Mouse (Mus musculus) embryonic stem cell, embryonic (primary cell): ENCODE results near the gene Scrt2.

Experiments used
- CTCF ChIA-PET, 4 experiments: fragments of 300-600 bp in 2 of 4; fragments of 350-600 bp in 2 of 4; sonication (Branson Sonifier 250); formaldehyde crosslinking; loops; one replicate each; lab custom pipeline; 2022; ENCODE audit warnings: inconsistent platforms in 2 of 4; lab: Charles Lee
- POLR2A ChIA-PET, 4 experiments: fragments of 300-600 bp in 2 of 4; fragments of 350-600 bp in 2 of 4; sonication (Branson Sonifier 250); formaldehyde crosslinking; loops; one replicate each; lab custom pipeline; 2022; ENCODE audit warnings: antibody characterized with exemption in 4 of 4, inconsistent platforms in 1 of 4; lab: Charles Lee

Scrt2 gene

GRCm38 (mm10) chr2:152109386-152109785, 28.1 kb downstream of the Scrt2 start:
- POLR2A ChIA-PET: interaction anchor here in 3 of 4 experiments (1.0 to 2.1 kb wide), 6 partner anchors 18 to 234 kb away, joined by 3 to 6 read pairs (median 3); partner anchors contain the start of genes Tbc1d20 (in 1 of the 3) and Tcf15 (in 1 of the 3)

DNA sequence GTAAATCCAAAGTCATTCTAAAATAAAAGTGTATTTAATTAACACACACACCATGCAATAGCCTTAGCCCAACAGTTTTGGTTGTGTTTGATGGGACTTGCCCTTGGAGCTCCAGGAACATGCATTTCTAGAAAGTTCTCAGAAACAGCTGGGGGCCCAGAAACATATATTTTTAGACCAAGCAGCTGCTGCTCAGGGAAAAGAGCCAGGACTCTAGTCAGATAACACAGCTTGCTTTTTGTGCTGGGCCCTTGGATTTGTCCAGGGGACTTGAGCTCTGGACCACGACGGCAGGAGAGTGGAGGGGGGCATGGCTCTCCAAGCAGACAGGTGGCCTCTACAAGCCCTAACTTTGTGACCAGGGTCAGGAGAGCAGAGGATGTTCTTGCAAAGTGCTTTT, 30.0 kb downstream of the Scrt2 start:
- POLR2A ChIA-PET: interaction anchor here (0.6 to 3.3 kb wide), 38 partner anchors 8 to 285 kb away, joined by 3 to 17 read pairs (median 4); partner anchors contain the start of genes Trib3 (in 4 of the 4), Csnk2a1 (in 2 of the 4), Tbc1d20 (in 1 of the 4) and Tcf15 (in 1 of the 4)
- CTCF ChIA-PET: interaction anchor here (0.5 to 5.9 kb wide), 85 partner anchors 8 to 353 kb away, joined by 3 to 64 read pairs (median 4); partner anchors contain the start of genes Csnk2a1 (in 2 of the 4), Trib3 (in 2 of the 4), Defb23 (in 1 of the 4) and Rbck1 (in 1 of the 4)

More at GRCm38 (mm10) chr2:152109386-152109785, 28.1 kb downstream of the Scrt2 start:
- CTCF ChIA-PET: interaction anchor here in 3 of 4 experiments (0.8 to 5.9 kb wide), 7 partner anchors 20 to 254 kb away, joined by 3 to 64 read pairs (median 4); no protein-coding TSS in a partner anchor

DNA sequence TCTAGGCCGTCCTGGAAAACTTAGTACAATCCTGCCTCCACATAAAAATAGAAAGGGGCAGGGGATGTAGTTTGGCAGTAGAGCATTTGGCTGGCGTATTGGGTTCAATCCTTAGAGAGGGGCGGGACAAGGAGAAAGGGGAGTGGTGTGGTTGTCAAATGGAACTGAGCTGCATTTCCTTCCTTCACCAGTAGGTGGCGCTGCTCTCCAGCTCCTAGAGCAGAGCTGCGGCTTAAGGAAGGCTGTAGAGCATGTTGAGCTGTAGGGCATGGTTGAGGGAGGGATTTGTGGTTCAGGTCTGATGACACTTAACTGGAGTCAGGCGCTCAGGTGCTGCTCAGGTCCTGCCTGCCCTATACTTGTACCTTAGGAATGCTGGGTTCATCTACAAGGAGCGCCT, 30.6 kb downstream of the Scrt2 start:
- POLR2A ChIA-PET: interaction anchor here in 3 of 4 experiments (0.6 to 3.3 kb wide), 47 partner anchors 9 to 251 kb away, joined by 3 to 17 read pairs (median 4); partner anchors contain the start of genes Trib3 (in 3 of the 3), Csnk2a1 (in 2 of the 3), Tcf15 (in 2 of the 3) and Tbc1d20 (in 1 of the 3)
- CTCF ChIA-PET: interaction anchor here (0.5 to 5.9 kb wide), 97 partner anchors 9 to 460 kb away, joined by 3 to 64 read pairs (median 4); partner anchors contain the start of genes Trib3 (in 3 of the 4), Csnk2a1 (in 2 of the 4), Rbck1 (in 1 of the 4) and Tbc1d20 (in 1 of the 4)

GRCm38 (mm10) chr2:152112490-152112889, 31.2 kb downstream of the Scrt2 start:
- POLR2A ChIA-PET: interaction anchor here in 3 of 4 experiments (0.6 to 3.3 kb wide), 49 partner anchors 7 to 272 kb away, joined by 3 to 17 read pairs (median 4); partner anchors contain the start of genes Trib3 (in 3 of the 3), Tcf15 (in 2 of the 3), Csnk2a1 (in 1 of the 3) and Srxn1 (in 1 of the 3)

DNA sequence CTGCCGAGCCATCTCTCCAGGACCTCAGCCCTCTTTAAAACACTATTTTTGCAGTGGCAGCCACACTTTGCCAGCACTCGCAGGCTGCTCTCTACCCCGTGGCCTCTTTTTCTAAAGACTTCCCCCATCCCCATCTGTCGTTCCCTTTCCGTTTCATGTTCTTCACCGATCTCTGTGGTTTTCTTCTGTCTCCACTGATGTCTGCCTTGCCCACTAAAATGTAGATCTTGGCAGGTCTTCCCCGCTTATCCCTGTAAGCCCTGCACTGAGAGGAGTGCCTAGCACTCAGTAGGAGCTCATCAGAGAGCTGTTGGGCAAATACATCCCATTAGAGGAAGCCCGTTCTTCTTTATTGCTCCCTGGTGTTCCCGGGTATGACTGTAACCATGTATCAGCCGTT, 31.6 kb downstream of the Scrt2 start:
- POLR2A ChIA-PET: interaction anchor here in 3 of 4 experiments (0.7 to 3.3 kb wide), 11 partner anchors 7 to 271 kb away, joined by 3 to 17 read pairs (median 4); partner anchors contain the start of genes Srxn1 (in 2 of the 3) and Tcf15 (in 1 of the 3)
- CTCF ChIA-PET: interaction anchor here in 3 of 4 experiments (0.6 to 5.9 kb wide), 5 partner anchors 24 to 283 kb away, joined by 3 to 64 read pairs (median 5); partner anchors contain the start of gene Trib3 (in 1 of the 3)

More at GRCm38 (mm10) chr2:152112490-152112889, 31.2 kb downstream of the Scrt2 start:
- CTCF ChIA-PET: interaction anchor here (0.5 to 5.9 kb wide), 89 partner anchors 9 to 459 kb away, joined by 3 to 64 read pairs (median 4); partner anchors contain the start of genes Trib3 (in 3 of the 4), Csnk2a1 (in 2 of the 4), Rbck1 (in 1 of the 4) and Tbc1d20 (in 1 of the 4)

DNA sequence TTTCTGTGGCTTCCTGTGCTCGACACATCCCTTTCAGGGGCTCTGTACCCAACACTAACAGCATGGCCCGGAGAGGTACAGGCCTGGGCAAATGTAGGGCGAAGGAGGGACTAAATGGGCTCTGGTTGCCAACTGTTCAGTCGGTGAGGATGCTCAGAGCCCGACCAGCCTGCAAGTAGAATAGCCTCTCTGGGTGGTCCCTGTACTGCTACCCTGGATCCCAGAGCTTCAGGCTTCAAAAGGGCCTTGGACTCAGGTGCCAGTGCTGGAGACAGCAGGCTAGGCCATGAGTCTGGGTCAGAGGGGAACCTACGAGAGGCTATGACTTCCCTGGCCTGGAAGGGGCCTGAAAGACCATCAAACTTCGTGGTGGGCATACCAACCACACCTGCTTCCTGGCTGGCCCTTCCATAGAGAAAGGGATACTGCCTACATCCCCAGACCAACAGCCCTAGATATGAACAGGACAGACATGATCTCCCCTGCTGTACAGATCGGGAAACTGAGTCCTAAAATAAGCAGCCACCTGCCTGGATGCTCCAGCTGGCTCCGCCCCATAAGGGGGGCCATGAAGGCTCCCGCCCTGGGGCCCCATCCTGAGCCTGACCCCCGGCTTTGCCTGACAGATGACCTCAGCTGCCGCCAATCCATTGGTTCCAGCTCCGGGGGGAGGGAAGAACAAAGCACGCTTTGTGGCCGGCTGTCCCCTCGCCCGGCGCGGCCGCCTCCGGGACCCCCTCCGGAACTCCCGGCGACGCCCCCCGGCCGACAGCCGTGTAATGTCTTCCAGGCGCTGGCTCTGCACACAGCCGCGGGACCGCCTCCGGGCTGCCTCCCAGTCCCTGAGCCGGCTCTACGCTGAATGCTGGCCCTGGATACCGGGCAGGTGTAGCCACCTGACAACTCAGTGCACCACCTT, 33.0 kb downstream of the Scrt2 start:
- POLR2A ChIA-PET: interaction anchor here in 3 of 4 experiments (1.3 to 3.3 kb wide), 14 partner anchors 9 to 229 kb away, joined by 3 to 17 read pairs (median 5); partner anchors contain the start of genes Srxn1 (in 2 of the 3), Tcf15 (in 1 of the 3) and Trib3 (in 1 of the 3)
- CTCF ChIA-PET: interaction anchor here in 2 of 4 experiments (0.5 to 5.9 kb wide), 4 partner anchors 13 to 122 kb away, joined by 3 to 64 read pairs (median 4); no protein-coding TSS in a partner anchor

- CTCF ChIA-PET: interaction anchor here in 1 of 4 experiments (0.9 kb wide), 1 partner anchor 246 kb away, joined by 3 read pairs; no protein-coding TSS in a partner anchor
- POLR2A ChIA-PET: interaction anchor here in 3 of 4 experiments (0.6 to 2.1 kb wide), 7 partner anchors 21 to 157 kb away, joined by 3 to 5 read pairs (median 4); no protein-coding TSS in a partner anchor
Observed at GRCm38 (mm10) chr2:152117694-152118093, 36.4 kb downstream of the Scrt2 start.

GRCm38 (mm10) chr2:152119228-152119865, 38.0 kb downstream of the Scrt2 start:
- CTCF ChIA-PET: interaction anchor here in 2 of 4 experiments (0.6 to 1.0 kb wide), 2 partner anchors 67 to 78 kb away, joined by 3 to 6 read pairs; no protein-coding TSS in a partner anchor
- POLR2A ChIA-PET: interaction anchor here in 3 of 4 experiments (0.6 to 1.8 kb wide), 4 partner anchors 13 to 244 kb away, joined by 3 to 6 read pairs (median 3); no protein-coding TSS in a partner anchor

- POLR2A ChIA-PET: interaction anchor here in 1 of 4 experiments (0.8 to 1.9 kb wide), 2 partner anchors 15 to 20 kb away, joined by 3 to 5 read pairs; no protein-coding TSS in a partner anchor
- CTCF ChIA-PET: interaction anchor here in 1 of 4 experiments (0.6 to 1.3 kb wide), 2 partner anchors 75 to 211 kb away, joined by 3 to 4 read pairs; no protein-coding TSS in a partner anchor
Observed at GRCm38 (mm10) chr2:152122896-152123295, 41.6 kb downstream of the Scrt2 start.

GRCm38 (mm10) chr2:152128597-152128996, 47.3 kb downstream of the Scrt2 start:
- ChIA-PET CTCF (interaction anchor here (0.6 to 3.4 kb wide), 9 partner anchors 13 to 1393 kb away, joined by 3 to 17 read pairs (median 4); no protein-coding TSS in a partner anchor), POLR2A (interaction anchor here in 2 of 4 experiments (0.6 to 4.0 kb wide), 3 partner anchors 15 to 51 kb away, joined by 3 to 18 read pairs (median 5); partner anchors contain the start of gene Tcf15 (in 2 of the 2))

DNA sequence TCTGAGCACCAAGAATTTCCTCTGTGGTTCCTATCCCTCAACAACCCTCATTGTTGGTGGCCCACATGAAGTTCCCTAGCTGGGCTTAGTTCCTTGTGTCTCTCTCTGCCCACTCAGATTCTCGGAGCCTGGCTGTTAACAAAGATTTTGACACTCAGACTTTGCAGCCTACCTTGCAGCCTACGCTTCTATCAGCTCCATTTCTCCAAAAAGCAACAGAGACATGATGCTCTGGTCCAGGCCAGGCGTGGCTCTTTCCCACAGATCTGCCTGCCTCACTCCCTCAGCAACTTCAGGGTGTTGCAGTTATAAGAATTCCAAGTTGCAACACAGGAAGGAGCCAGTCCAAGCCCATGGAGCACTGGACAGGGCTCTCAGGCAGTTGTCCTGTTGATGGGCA, 48.4 kb downstream of the Scrt2 start:
- POLR2A ChIA-PET: interaction anchor here in 1 of 4 experiments (4.0 kb wide), 1 partner anchor 13 kb away, joined by 18 read pairs; the partner anchor contains the start of gene Tcf15
- CTCF ChIA-PET: no interaction called here

DNA sequence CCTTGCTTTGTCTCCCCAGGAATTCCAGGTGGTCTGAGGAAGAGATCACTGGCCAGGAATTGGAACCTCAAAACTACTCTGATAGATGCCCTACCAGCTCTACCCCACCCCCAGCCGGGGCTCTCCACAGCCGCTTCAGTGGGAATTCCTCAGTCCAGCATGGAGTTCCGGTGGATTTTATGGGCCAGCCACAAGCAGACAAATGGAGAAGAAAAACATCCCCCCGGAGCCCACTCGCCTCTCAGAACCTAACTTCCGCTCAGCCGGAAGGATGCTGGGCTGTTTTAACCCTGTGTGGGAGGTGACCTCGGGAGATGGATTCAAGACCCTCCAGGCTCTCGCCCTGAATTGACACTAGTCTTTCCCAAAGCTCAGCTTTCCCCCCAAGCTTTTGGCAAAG, 50.7 kb downstream of the Scrt2 start:
- CTCF ChIA-PET: no interaction called here
- POLR2A ChIA-PET: interaction anchor here in 1 of 4 experiments (1.7 kb wide), 1 partner anchor 11 kb away, joined by 4 read pairs; the partner anchor contains the start of gene Tcf15

DNA sequence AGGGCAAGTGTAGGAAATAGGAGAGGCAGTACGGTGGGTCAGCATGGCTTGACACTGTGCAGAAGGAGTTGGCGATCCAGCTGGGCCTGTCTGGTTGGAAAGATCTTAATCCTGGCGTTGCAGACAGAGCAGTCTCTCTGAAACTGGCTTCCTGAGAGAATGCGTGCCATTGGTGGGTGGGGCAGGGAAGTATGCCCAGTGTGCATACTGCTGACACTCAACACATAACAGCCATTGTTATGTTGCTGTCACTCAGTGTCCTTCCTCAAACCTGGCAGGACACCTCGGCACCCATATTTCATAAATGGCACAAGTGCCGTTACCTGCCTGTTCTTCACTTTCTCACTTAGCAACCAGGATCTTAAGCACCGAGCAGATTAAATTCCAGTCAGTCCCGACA, 51.4 kb downstream of the Scrt2 start:
- POLR2A ChIA-PET: interaction anchor here in 1 of 4 experiments (0.7 to 1.7 kb wide), 2 partner anchors 10 to 26 kb away, joined by 3 to 4 read pairs; partner anchors contain the start of gene Tcf15
- CTCF ChIA-PET: no interaction called here

GRCm38 (mm10) chr2:152139191-152139987, 58.1 kb downstream of the Scrt2 start:
- ChIA-PET CTCF (interaction anchor here in 3 of 4 experiments (0.5 to 1.5 kb wide), 5 partner anchors 12 to 204 kb away, joined by 3 to 4 read pairs (median 4); partner anchors contain the start of gene Trib3 (in 1 of the 3)), POLR2A (interaction anchor here in 2 of 4 experiments (0.7 to 2.5 kb wide), 5 partner anchors 16 to 204 kb away, joined by 3 to 5 read pairs (median 5); partner anchors contain the start of gene Trib3 (in 1 of the 2))

GRCm38 (mm10) chr2:152140941-152141340, 59.6 kb downstream of the Scrt2 start:
- ChIA-PET CTCF (interaction anchor here in 2 of 4 experiments (1.1 to 1.5 kb wide), 4 partner anchors 12 to 121 kb away, joined by 3 to 4 read pairs (median 4); no protein-coding TSS in a partner anchor), POLR2A (interaction anchor here in 3 of 4 experiments (0.6 to 5.1 kb wide), 7 partner anchors 8 to 37 kb away, joined by 3 to 41 read pairs (median 6); partner anchors contain the start of gene Srxn1 (in 1 of the 3))
